Mouse (Mus musculus): ENCODE data around the gene Gm10112.

The Gm10112 gene

DNA sequence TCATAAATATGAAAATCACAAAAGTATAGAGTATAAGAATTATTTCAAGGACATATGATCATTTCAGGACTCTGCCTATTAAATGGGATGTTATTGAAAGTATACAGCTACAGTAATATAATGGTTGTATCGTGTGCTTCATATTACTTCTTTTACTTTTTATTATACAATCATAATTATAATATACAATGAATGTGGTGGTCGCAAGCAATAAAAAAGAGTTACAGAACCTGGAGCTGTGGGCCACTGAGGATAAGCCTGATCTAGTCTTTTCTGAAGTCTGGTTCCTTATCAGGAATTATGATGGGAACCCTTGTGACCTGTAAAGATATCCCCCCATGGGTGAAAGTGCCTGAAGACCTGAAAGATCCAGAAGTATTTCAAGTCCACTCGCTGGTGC is at the start of gene Gm10112:
Gene Gm10112, plus strand, starts transcription at position 301 of the 400 bp plus-strand sequence.
- no peak for DNase-seq (ENCODE audit: low spot score)

DNA sequence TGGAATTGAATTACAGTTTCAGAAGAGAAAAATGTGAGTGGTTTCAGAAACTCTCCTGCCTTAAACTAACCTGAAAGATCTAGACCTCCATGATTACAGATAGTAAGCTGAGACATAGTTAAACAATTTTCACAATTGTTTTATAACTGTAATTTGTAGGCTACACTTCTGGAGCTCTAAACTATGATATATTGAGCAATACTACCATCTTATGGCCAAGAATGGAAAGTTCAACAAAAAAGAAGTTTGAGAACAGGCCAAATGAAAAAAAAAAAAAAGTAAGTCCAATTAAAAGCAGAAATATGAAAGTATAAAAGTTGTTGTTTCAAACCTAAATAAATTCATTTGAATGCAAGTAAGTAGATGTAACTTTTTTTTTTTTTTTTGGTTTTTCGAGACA is 21.4 kb downstream of the Gm10112 start:
- DNase-seq (ENCODE audit: low spot score): no peak

DNA sequence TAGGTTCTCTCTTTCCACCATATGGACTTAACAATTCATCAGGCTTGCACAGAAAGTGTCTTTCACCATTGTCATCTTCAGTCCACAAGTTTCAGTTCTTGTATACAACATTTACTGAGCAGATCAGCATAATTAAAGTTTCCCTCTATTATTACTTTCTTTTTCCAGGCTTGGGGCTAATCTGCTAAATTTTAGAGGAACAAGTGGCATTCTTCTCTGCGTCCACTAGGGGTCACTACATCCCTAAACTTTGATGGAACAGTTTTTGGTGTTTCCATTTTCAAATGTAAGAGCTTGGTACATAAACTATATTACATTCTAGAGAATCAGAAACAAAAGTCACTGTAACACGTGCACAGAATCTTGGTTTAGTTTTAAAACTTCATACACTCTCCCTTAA is 28.2 kb downstream of the Gm10112 start:
- DNase-seq (ENCODE audit: low spot score): no peak

DNA sequence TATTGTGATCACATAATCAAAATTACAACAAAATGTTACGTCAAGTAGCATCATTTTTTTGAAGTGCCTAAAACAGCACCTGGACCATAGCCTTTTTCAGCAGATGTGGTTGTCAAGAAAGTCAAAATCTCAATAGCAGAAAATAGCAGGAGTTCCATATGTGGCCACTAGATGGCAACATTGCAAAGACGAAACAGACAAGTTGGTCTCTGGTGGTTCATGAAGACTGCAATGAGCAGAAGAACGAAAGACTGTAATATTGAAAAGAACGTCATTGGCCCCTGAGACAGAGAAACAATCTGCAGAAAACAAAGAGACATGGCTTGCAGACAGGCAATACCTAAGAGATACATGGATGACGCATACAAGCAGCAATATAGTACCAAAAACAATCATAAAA is 42.1 kb downstream of the Gm10112 start:
- no peak for DNase-seq (ENCODE audit: low spot score)
